ENCODE assay signal across 10 mouse cellular contexts in the genomic region with DNA sequence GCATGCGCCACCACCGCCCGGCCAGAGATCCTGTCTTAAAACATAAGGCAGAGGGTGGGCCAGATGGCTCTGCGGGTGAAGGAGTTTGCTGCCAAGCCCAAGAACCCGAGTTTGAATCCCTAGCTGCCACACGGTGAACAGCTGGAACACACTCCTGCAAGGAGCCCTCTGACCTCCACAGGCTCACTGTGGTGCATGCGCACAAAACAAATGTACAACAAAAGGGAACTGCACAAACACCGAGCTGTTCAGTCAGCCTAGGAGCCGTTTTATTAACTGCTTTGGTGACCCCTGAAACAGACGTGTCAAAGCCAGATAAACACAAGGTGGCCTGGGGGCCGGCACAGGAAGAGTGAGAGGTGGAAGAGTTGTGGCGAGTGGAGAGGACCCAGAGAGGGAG. TPM values are rescaled to one million over a fixed set of nuclear protein-coding genes. Genes with fewer than 3 reads are reported as not detected.
DNase-seq lines count a peak whose midpoint lies in the region; ATAC-seq and TF ChIP-seq lines count a peak whose summit lies in the region.
"Had no signal": no experiment of that assay in that cellular context is flagged by ENCODE, and none has a peak within 500 bp of the region (broad histone marks: within the 10 kb centered on the region; RNA-seq: fewer than 3 reads in every experiment).

No protein-coding gene starts in this region.

- peak overlapping the region; percentile 46 for H3K4me2 ChIP-seq in kidney, embryonic 16.5 days (replicated peaks; ENCODE audit: low read depth, low read length)
- H3K4me2 ChIP-seq in liver, postnatal 0 days (ENCODE audit: low read depth, low read length), result peak overlapping the region; percentile 69
- no peak overlapping the region for H3K4me2 ChIP-seq in midbrain, embryonic 15.5 days

- H3K27ac ChIP-seq in kidney, embryonic 16.5 days (ENCODE audit: low read length), result no peak overlapping the region
- H3K27ac ChIP-seq in embryonic facial prominence, embryonic 10.5 days (replicated peaks), result no peak overlapping the region
- H3K27ac ChIP-seq in liver, postnatal 0 days (ENCODE audit: low read depth), result peak overlapping the region; percentile 81
- H3K27ac ChIP-seq in midbrain, embryonic 15.5 days, result no peak overlapping the region
- H3K27ac ChIP-seq: embryonic facial prominence, embryonic 13.5 days had no signal

- H3K4me1 ChIP-seq in kidney, embryonic 16.5 days (ENCODE audit: insufficient read depth, low read length), result peaks cover 26% of the 10 kb centered on the region
- peaks cover 28% of the 10 kb centered on the region for H3K4me1 ChIP-seq in embryonic facial prominence, embryonic 10.5 days
- H3K4me1 ChIP-seq in liver, postnatal 0 days (ENCODE audit: insufficient read depth), result peaks cover 18% of the 10 kb centered on the region
- H3K4me1 ChIP-seq in midbrain, embryonic 15.5 days, result peaks cover 6% of the 10 kb centered on the region

- TF ChIP-seq CTCF in liver, postnatal 0 days (IDR thresholded peaks at IDR 0.05; ENCODE audit: low read depth), result no peak

- peaks cover 70% of the 10 kb centered on the region for H3K27me3 ChIP-seq in kidney, embryonic 16.5 days (ENCODE audit: insufficient read depth, low read length)
- H3K27me3 ChIP-seq in embryonic facial prominence, embryonic 10.5 days (replicated peaks; ENCODE audit: low read depth, poor library complexity, severe bottlenecking), result peaks cover 90% of the 10 kb centered on the region
- H3K27me3 ChIP-seq in liver, postnatal 0 days (ENCODE audit: insufficient read depth, low read length), result peaks cover 9% of the 10 kb centered on the region; the same call in 1 of the 2 replicates
- peaks cover 55% of the 10 kb centered on the region for H3K27me3 ChIP-seq in midbrain, embryonic 15.5 days (replicated peaks)

- peaks cover 15% of the 10 kb centered on the region for H3K9me3 ChIP-seq in kidney, embryonic 16.5 days (ENCODE audit: low read length)
- peaks cover 16% of the 10 kb centered on the region for H3K9me3 ChIP-seq in embryonic facial prominence, embryonic 10.5 days
- H3K9me3 ChIP-seq in liver, postnatal 0 days (ENCODE audit: low read length), result no peaks in the 10 kb centered on the region
- H3K9me3 ChIP-seq in midbrain, embryonic 15.5 days, result peaks cover 7% of the 10 kb centered on the region; the same call in 1 of the 2 replicates

- peak; percentile 31 for DNase-seq in cerebellum, adult 9-11 months
- DNase-seq in cerebellum, postnatal 10 days, result no peak
- no peak for DNase-seq in kidney, postnatal 25 days
- DNase-seq in embryonic facial prominence, embryonic 10.5 days (ENCODE audit: low spot score), result no peak
- DNase-seq in liver, postnatal 0 days, result no peak
- DNase-seq in adrenal gland, postnatal 14 days, result no peak
- DNase-seq: midbrain, embryonic 14.5 days had no signal

- WGBS in kidney, embryonic 16.5 days, result 24% methylated on average over 12 of the region's 12 CpGs
- WGBS in embryonic facial prominence, embryonic 10.5 days, result 45% methylated on average over 12 of the region's 12 CpGs
- WGBS in liver, postnatal 0 days (ENCODE audit: insufficient replicate concordance), result 34% methylated on average over 12 of the region's 12 CpGs
- WGBS in midbrain, embryonic 15.5 days, result 42% methylated on average over 12 of the region's 12 CpGs

- H3K4me3 ChIP-seq in kidney, embryonic 16.5 days (ENCODE audit: low read length), result peak overlapping the region; percentile 31
- peak overlapping the region; percentile 38; the same call in 1 of the 2 replicates for H3K4me3 ChIP-seq in embryonic facial prominence, embryonic 10.5 days
- peak overlapping the region; percentile 54 for H3K4me3 ChIP-seq in liver, postnatal 0 days (ENCODE audit: low read depth, low read length)
- no peak overlapping the region for H3K4me3 ChIP-seq in midbrain, embryonic 15.5 days

- H3K36me3 ChIP-seq in kidney, embryonic 16.5 days (ENCODE audit: insufficient read depth, low read length), result 0 out of 2 replicates have a peak, but pooled peaks cover 10% of the 10 kb centered on the region
- H3K36me3 ChIP-seq in embryonic facial prominence, embryonic 10.5 days (replicated peaks), result no peaks in the 10 kb centered on the region
- no peaks in the 10 kb centered on the region for H3K36me3 ChIP-seq in liver, postnatal 0 days (replicated peaks; ENCODE audit: insufficient read depth, low read length)
- H3K36me3 ChIP-seq in midbrain, embryonic 15.5 days (replicated peaks), result peaks cover 21% of the 10 kb centered on the region

- TF ChIP-seq EP300 in liver, postnatal 0 days (IDR thresholded peaks at IDR 0.05; ENCODE audit: low read depth), result no peak

- 0 out of 2 replicates have a peak overlapping the region, but pooled peaks have one; percentile 22 for H3K9ac ChIP-seq in kidney, embryonic 16.5 days (replicated peaks; ENCODE audit: low read length)
- peak overlapping the region; percentile 67; the same call in 1 of the 2 replicates for H3K9ac ChIP-seq in liver, postnatal 0 days (replicated peaks)
- H3K9ac ChIP-seq in midbrain, embryonic 15.5 days, result no peak overlapping the region

- no peak for ATAC-seq in kidney, embryonic 16.5 days (ENCODE audit: low FRiP score, low TSS enrichment)
- ATAC-seq in liver, postnatal 0 days, result no peak
- no peak for ATAC-seq in midbrain, embryonic 15.5 days (replicated peaks)

RNA-seq across cellular contexts. Expression of a gene that starts 2.0 kb away (rescaled TPM):
- 1.6 and 2.6 TPM in 2 replicates for polyA plus RNA-seq in kidney, embryonic 16.5 days (2015; fragmentation: Nextera tagmentation; extraction: Ambion mirVana)
- 0.47 and 0.48 TPM in 2 replicates for polyA plus RNA-seq in embryonic facial prominence, embryonic 10.5 days (2016; fragmentation: Nextera tagmentation; extraction: Ambion mirVana)
- 57.3 and 58.4 TPM in 2 replicates for polyA plus RNA-seq in liver, postnatal 0 days (2015; fragmentation: Nextera tagmentation; extraction: Ambion mirVana)
- 91.4 and 109 TPM in 2 replicates for total RNA-seq in adrenal gland, postnatal 14 days (2021)
- polyA plus RNA-seq in midbrain, embryonic 15.5 days (2015; fragmentation: Nextera tagmentation; extraction: Ambion mirVana), result 1.9 and 2.1 TPM in 2 replicates

RNA-seq across cellular contexts. Expression of a gene that starts 2.4 kb away (rescaled TPM):
- polyA plus RNA-seq in kidney, embryonic 16.5 days (2015; fragmentation: Nextera tagmentation; extraction: Ambion mirVana), result 0.62 and 0.69 TPM in 2 replicates
- polyA plus RNA-seq in embryonic facial prominence, embryonic 10.5 days (2016; fragmentation: Nextera tagmentation; extraction: Ambion mirVana), result 0.10 TPM in 1 of 2 replicates, not detected in the other
- polyA plus RNA-seq in liver, postnatal 0 days (2015; fragmentation: Nextera tagmentation; extraction: Ambion mirVana), result 256 and 269 TPM in 2 replicates
- 58.3 and 63.2 TPM in 2 replicates for total RNA-seq in adrenal gland, postnatal 14 days (2021)
- 0.12 and 0.28 TPM in 2 replicates for polyA plus RNA-seq in midbrain, embryonic 15.5 days (2015; fragmentation: Nextera tagmentation; extraction: Ambion mirVana)

RNA-seq across cellular contexts. Expression of a gene that starts 9.8 kb away (rescaled TPM):
- 0.18 and 0.32 TPM in 2 replicates for polyA plus RNA-seq in kidney, embryonic 16.5 days (2015; fragmentation: Nextera tagmentation; extraction: Ambion mirVana)
- 0.05 TPM in 2 replicates for polyA plus RNA-seq in embryonic facial prominence, embryonic 10.5 days (2016; fragmentation: Nextera tagmentation; extraction: Ambion mirVana)
- 0.12 and 0.24 TPM in 2 replicates for polyA plus RNA-seq in liver, postnatal 0 days (2015; fragmentation: Nextera tagmentation; extraction: Ambion mirVana)
- total RNA-seq in adrenal gland, postnatal 14 days (2021), result 76.6 and 87.5 TPM in 2 replicates
- 0.13 and 0.15 TPM in 2 replicates for polyA plus RNA-seq in midbrain, embryonic 15.5 days (2015; fragmentation: Nextera tagmentation; extraction: Ambion mirVana)

RNA-seq across cellular contexts. Expression of a gene that starts 20.7 kb away (rescaled TPM):
- 1.1 TPM in 2 replicates for polyA plus RNA-seq in kidney, embryonic 16.5 days (2015; fragmentation: Nextera tagmentation; extraction: Ambion mirVana)
- polyA plus RNA-seq in embryonic facial prominence, embryonic 10.5 days (2016; fragmentation: Nextera tagmentation; extraction: Ambion mirVana), result 1.0 and 1.1 TPM in 2 replicates
- 0.56 and 0.62 TPM in 2 replicates for polyA plus RNA-seq in liver, postnatal 0 days (2015; fragmentation: Nextera tagmentation; extraction: Ambion mirVana)
- total RNA-seq in adrenal gland, postnatal 14 days (2021), result 11.9 and 15.2 TPM in 2 replicates
- 19.0 and 21.4 TPM in 2 replicates for polyA plus RNA-seq in midbrain, embryonic 15.5 days (2015; fragmentation: Nextera tagmentation; extraction: Ambion mirVana)

RNA-seq across cellular contexts. Expression of a gene that starts 40.0 kb away (rescaled TPM):
- polyA plus RNA-seq in kidney, embryonic 16.5 days (2015; fragmentation: Nextera tagmentation; extraction: Ambion mirVana), result 129 and 141 TPM in 2 replicates
- polyA plus RNA-seq in embryonic facial prominence, embryonic 10.5 days (2016; fragmentation: Nextera tagmentation; extraction: Ambion mirVana), result 195 and 197 TPM in 2 replicates
- 24.8 and 27.7 TPM in 2 replicates for polyA plus RNA-seq in liver, postnatal 0 days (2015; fragmentation: Nextera tagmentation; extraction: Ambion mirVana)
- 52.5 and 60.1 TPM in 2 replicates for total RNA-seq in adrenal gland, postnatal 14 days (2021)
- polyA plus RNA-seq in midbrain, embryonic 15.5 days (2015; fragmentation: Nextera tagmentation; extraction: Ambion mirVana), result 162 and 164 TPM in 2 replicates

Comparison
In these comparisons a context has a peak if more than half of its experiments do, and no peak if none do; other contexts are left out.
1. RNA of a gene that starts 2.0 kb away (polyA plus RNA-seq): 57.3 to 58.4 TPM in liver, postnatal 0 days; 1.6 to 2.6 TPM in kidney, embryonic 16.5 days, 1.9 to 2.1 TPM in midbrain, embryonic 15.5 days and 0.47 to 0.48 TPM in embryonic facial prominence, embryonic 10.5 days; every median in the first group is over 10 times any median in the second.
2. RNA of a gene that starts 2.4 kb away (polyA plus RNA-seq): 256 to 269 TPM in liver, postnatal 0 days; 0.62 to 0.69 TPM in kidney, embryonic 16.5 days, 0.12 to 0.28 TPM in midbrain, embryonic 15.5 days and 0.10 TPM in embryonic facial prominence, embryonic 10.5 days; every median in the first group is over 100 times any median in the second.